Mouse (Mus musculus) neural tube, embryonic 14.5 days (tissue): Measurements from ENCODE around the gene Supv3l1. TPM values are rescaled to one million over a fixed set of nuclear protein-coding genes. Genes with fewer than 3 reads are reported as not detected.
"Not testable (repeated sequence)": the region's sequence is repeated elsewhere in the genome, so short reads cannot be mapped to it uniquely, and the experiment has no call there.

ENCODE experiments used
- ATAC-seq: fragments of 200-750 bp; cut with Nextera tagmentation; 2 replicates; pipeline ENCODE4 v1.8.0; 2017; ENCODE audit warnings: low read depth, mild to moderate bottlenecking, moderate TSS enrichment, moderate library complexity
- H3K27ac ChIP-seq: fragments of 300-500 bp; sonication (generic); 2 replicates; pipeline ENCODE4 v1.5.1; 2014; ENCODE audit warnings: low read depth, mild to moderate bottlenecking, control low read depth, low read length, moderate library complexity, mixed read lengths
- H3K27me3 ChIP-seq: fragments of 300-500 bp; sonication (generic); 2 replicates; pipeline ENCODE4 v1.6.1; 2014; ENCODE audit warnings: low read length; ENCODE audit not compliant: control insufficient read depth, insufficient read depth
- H3K36me3 ChIP-seq: fragments of 300-500 bp; sonication (generic); 2 replicates; pipeline ENCODE4 v1.6.1; 2014; ENCODE audit warnings: low read length, mixed read lengths; ENCODE audit not compliant: control insufficient read depth, insufficient read depth
- H3K4me1 ChIP-seq: fragments of 300-500 bp; sonication (generic); 2 replicates; pipeline ENCODE4 v1.6.1; 2014; ENCODE audit warnings: low read length; ENCODE audit not compliant: control insufficient read depth, insufficient read depth
- H3K4me2 ChIP-seq: fragments of 300-500 bp; sonication (generic); 2 replicates; pipeline ENCODE4 v1.6.1; 2014; ENCODE audit warnings: mild to moderate bottlenecking, low read depth, low read length, control low read depth
- H3K4me3 ChIP-seq: fragments of 300-500 bp; sonication (generic); 2 replicates; pipeline ENCODE4 v1.5.1; 2014; ENCODE audit warnings: low read depth, low read length, control low read depth, mixed read lengths
- H3K9ac ChIP-seq: fragments of 300-500 bp; sonication (generic); replicated peaks from 2 replicates; pipeline ENCODE4 v1.6.1; 2014; ENCODE audit warnings: low read depth, mild to moderate bottlenecking, control low read depth, low read length, mixed read lengths
- H3K9me3 ChIP-seq: fragments of 300-500 bp; sonication (generic); 2 replicates; pipeline ENCODE4 v1.6.1; 2016; ENCODE audit warnings: low read length; ENCODE audit not compliant: control insufficient read depth
- WGBS: fragments of 180-500 bp; shearing (Covaris S2); extraction: QIAGEN DNeasy Blood & Tissue Kit; methylation state at CpG from one replicate; pipeline ENCODE4 v1.1.7; 2014; 5-methylcytosine and 5-hydroxymethylcytosine counted together
- polyA plus RNA-seq: library from polyadenylated mRNA; unstranded; fragments of >200 nt; fragmentation: Nextera tagmentation; extraction: Ambion mirVana; gene quantifications from 2 replicates; pipeline ENCODE4 v1.2.1, GENCODE M21; 2014

Supv3l1 gene
- polyA plus RNA-seq, 1 experiment from 2014 or later = 20.0 TPM

DNA sequence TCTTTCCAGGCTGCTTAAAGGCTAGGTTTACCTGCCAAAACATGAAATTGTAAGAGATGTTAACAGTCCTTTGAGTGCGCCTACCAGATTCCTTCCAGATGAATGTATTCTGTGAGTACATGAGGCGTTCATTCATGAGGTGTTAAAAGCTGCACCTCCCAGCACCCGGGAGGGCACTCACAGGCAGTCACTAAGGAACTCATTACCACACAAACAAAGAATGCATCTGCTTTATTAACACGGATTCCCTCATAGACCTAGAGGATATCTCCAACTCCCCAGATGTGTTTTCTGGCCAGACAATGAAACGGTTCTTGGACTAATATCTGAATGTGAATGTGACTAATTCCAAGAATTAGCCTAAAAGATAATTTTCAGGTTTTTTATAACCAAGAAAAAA, 21.6 kb upstream of the Supv3l1 start:
- no peak for ATAC-seq
- WGBS = 37% methylated on average over 5 of the region's 5 CpGs

GRCm38 (mm10) chr10:62469736-62470135, 20.2 kb upstream of the Supv3l1 start:
- Histone ChIP-seq H3K4me2 (no peak overlapping the region), H3K9ac (no peak overlapping the region), H3K4me1 (no peaks in the 10 kb centered on the region), H3K27me3 (no peaks in the 10 kb centered on the region), H3K36me3 (0 out of 2 replicates have a peak, but pooled peaks cover 8% of the 10 kb centered on the region), H3K9me3 (no peaks in the 10 kb centered on the region), H3K27ac (no peak overlapping the region), H3K4me3 (no peak overlapping the region)
- 96% methylated on average over 4 of the region's 4 CpGs for WGBS
- ATAC-seq = no peak

More for the DNA sequence above, 21.6 kb upstream of the Supv3l1 start:
- Histone ChIP-seq H3K27me3 (no peaks in the 10 kb centered on the region), H3K4me1 (no peaks in the 10 kb centered on the region), H3K4me3 (no peak overlapping the region), H3K9me3 (no peaks in the 10 kb centered on the region), H3K27ac (no peak overlapping the region), H3K9ac (no peak overlapping the region), H3K36me3 (0 out of 2 replicates have a peak, but pooled peaks cover 8% of the 10 kb centered on the region), H3K4me2 (no peak overlapping the region)

DNA sequence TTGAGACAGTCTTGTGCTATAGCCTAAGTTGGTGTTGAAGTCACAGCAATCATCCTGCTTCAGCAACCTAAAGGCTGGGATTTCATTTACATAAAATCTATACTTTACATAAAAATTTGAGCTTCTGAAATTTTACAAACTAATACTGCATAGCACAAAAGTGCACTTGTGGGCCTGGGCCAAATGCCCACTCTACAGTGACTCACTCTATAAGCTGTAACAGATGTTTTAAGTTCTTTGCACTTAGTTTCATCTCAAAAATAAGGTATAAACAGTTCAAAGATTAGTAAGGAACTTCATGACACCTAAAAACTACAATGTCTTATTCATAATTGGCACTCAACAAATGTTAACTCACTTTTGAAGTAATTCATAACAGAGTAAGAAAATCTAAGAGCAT, 11.8 kb upstream of the Supv3l1 start:
- Histone ChIP-seq H3K4me1 (no peaks in the 10 kb centered on the region), H3K4me2 (no peak overlapping the region), H3K9me3 (no peaks in the 10 kb centered on the region), H3K36me3 (peaks cover 20% of the 10 kb centered on the region), H3K27me3 (no peaks in the 10 kb centered on the region), H3K9ac (no peak overlapping the region), H3K4me3 (no peak overlapping the region), H3K27ac (no peak overlapping the region)
- ATAC-seq = no peak

- not testable (repeated sequence) for H3K4me2 ChIP-seq, H3K9ac ChIP-seq, H3K27me3 ChIP-seq, H3K27ac ChIP-seq, ATAC-seq, H3K4me3 ChIP-seq, H3K9me3 ChIP-seq
- Histone ChIP-seq H3K4me1 (peaks cover 14% of the 10 kb centered on the region; the same call in 1 of the 2 replicates), H3K36me3 (peaks cover 14% of the 10 kb centered on the region)
- 74% methylated on average over 11 of the region's 11 CpGs for WGBS
Measured at GRCm38 (mm10) chr10:62452001-62452400, 2.5 kb upstream of the Supv3l1 start.

- 39% methylated on average over 18 of the region's 18 CpGs for WGBS
Measured at GRCm38 (mm10) chr10:62450280-62450640, 722 bp upstream of the Supv3l1 start.

DNA sequence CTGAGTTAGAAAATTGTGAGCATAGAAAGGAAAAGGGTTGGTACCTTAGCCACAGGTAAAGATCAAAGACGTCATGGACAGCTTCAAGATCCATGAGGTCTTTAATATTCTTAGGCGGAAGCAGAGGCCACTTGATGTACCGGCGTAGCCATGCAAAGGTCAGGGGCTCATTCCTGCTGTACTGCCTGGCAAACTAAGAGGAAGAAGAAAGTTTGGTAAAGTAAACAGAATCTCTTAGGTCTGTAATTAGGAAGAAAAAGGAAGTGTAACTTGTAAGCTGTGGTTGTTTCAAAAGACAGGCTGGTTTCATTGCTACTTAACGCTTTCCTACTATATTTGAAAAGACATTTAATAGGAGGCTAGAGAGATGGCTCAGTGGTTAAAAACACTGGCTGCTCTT, 19.1 kb downstream of the Supv3l1 start:
- H3K4me3 ChIP-seq = no peak overlapping the region
- H3K4me1 ChIP-seq = no peaks in the 10 kb centered on the region
- no peaks in the 10 kb centered on the region for H3K27me3 ChIP-seq
- H3K9ac ChIP-seq = no peak overlapping the region
- H3K36me3 ChIP-seq = peaks cover 64% of the 10 kb centered on the region
- no peaks in the 10 kb centered on the region for H3K9me3 ChIP-seq
- ATAC-seq = no peak
- no peak overlapping the region for H3K4me2 ChIP-seq
- no peak overlapping the region for H3K27ac ChIP-seq
- 96% methylated on average over 5 of the region's 5 CpGs for WGBS

More at GRCm38 (mm10) chr10:62450280-62450640, 722 bp upstream of the Supv3l1 start:
- H3K27me3 ChIP-seq = no peaks in the 10 kb centered on the region
- peak overlapping the region; percentile 83 for H3K9ac ChIP-seq
- no peaks in the 10 kb centered on the region for H3K9me3 ChIP-seq
- H3K4me3 ChIP-seq = peak overlapping the region; percentile 76
- peak overlapping the region; percentile 49 for H3K4me2 ChIP-seq
- peak overlapping the region; percentile 87 for H3K27ac ChIP-seq
- H3K4me1 ChIP-seq = peaks cover 14% of the 10 kb centered on the region; the same call in 1 of the 2 replicates
- no peak for ATAC-seq
- peaks cover 19% of the 10 kb centered on the region for H3K36me3 ChIP-seq

DNA sequence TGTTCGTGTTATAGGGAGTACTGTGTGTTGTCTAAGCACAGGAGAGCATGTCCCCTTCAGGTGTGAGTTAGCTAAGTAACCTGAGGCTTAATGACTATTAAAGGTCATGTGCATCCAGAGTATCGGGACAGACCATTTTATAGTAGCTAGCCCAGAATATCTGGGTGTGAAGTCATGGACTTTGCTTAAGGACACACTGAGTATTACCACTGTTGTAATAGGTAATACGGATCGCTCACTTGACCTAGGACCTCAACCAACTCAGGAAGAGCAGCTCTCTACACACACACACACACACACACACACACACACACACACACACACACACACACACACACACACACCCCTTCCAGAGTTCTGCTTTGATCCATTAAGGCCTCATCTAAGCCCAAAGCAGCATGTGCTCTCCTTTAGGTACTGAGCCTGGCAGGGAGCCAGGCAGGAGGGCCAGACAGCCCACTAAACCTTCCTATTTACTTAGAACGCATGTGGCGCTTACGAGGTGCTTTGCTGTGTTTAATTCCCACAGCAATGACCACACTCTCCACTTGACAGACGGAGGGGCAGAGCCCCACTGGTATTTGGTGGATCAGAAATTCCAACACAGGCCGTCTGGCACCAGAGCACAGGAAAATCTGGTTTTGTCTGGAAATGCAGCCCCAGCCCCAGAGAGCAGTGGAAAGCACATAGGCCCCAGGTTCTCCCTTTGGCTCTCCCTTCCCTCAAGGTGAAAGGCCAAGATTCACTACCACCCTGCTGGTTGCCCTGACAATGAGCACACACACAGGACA, 24.3 kb downstream of the Supv3l1 start:
- Histone ChIP-seq H3K27me3 (no peaks in the 10 kb centered on the region), H3K4me1 (no peaks in the 10 kb centered on the region), H3K27ac (no peak overlapping the region), H3K4me2 (no peak overlapping the region), H3K36me3 (peaks cover 24% of the 10 kb centered on the region), H3K4me3 (no peak overlapping the region), H3K9ac (no peak overlapping the region), H3K9me3 (no peaks in the 10 kb centered on the region)
- no peak for ATAC-seq
- 45% methylated on average over 9 of the region's 9 CpGs for WGBS

DNA sequence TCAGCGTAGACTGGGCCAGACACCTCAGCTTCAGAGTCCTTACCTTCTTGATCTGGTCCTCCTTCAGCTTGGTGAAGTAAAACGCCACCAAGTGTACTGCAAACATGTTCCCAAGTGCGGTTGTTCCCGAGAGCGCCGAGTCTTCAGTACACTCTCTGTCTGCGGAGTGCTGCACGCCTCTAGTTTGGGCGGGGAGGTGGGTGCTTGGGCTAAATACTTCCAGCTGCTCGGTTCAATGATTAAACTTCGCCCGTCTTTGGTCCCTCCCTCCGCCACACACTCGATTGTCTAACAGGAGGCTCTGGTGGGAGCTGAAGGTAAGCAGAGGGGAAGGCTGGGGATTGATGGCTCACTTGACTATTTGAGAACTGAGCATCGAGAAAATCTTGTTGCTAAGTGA, 27.3 kb downstream of the Supv3l1 start, which contains the start of gene Hkdc1:
Gene Hkdc1, minus strand, starts transcription at position 237 of the 400 bp plus-strand sequence.
- no peaks in the 10 kb centered on the region for H3K27me3 ChIP-seq
- H3K4me3 ChIP-seq = no peak within 1 kb of the TSS
- no peak within 1 kb of the TSS for H3K27ac ChIP-seq
- WGBS = 34% methylated on average over 15 of the region's 15 CpGs
- H3K9me3 ChIP-seq = no peaks in the 10 kb centered on the region
- H3K36me3 ChIP-seq = no peaks in the 10 kb centered on the region
- no peak for ATAC-seq
- no peaks in the 10 kb centered on the region for H3K4me1 ChIP-seq
- no peak within 1 kb of the TSS for H3K9ac ChIP-seq
- H3K4me2 ChIP-seq = no peak within 1 kb of the TSS

DNA sequence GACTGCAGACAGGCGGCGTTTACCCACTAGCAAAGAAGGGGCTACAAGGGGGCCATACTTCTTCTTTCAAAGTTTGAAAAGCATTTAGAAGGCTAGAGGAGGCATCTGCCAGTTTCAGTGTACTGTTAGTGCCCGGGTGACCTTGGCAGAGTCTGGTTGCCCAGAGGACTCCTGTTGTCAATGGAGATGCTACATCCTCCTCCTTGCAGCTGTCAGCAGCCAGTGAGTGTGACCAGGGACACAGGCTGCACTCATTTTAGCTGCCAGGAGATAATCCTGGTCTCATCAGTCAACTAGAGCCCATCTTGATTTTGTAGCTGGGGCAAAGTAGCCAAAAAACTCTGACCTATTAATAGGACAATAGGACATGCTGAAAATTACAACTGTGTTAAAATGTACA, 28.4 kb downstream of the Supv3l1 start:
- Histone ChIP-seq H3K4me2 (no peak overlapping the region), H3K9ac (no peak overlapping the region)
- ATAC-seq = no peak

More for the DNA sequence above, 28.4 kb downstream of the Supv3l1 start:
- Histone ChIP-seq H3K27me3 (no peaks in the 10 kb centered on the region), H3K4me1 (no peaks in the 10 kb centered on the region), H3K4me3 (no peak overlapping the region), H3K9me3 (no peaks in the 10 kb centered on the region), H3K36me3 (no peaks in the 10 kb centered on the region), H3K27ac (no peak overlapping the region)
- 86% methylated on average over 3 of the region's 3 CpGs for WGBS
